Mouse (Mus musculus) brain, adult 2 months (tissue): Measurements from ENCODE around the gene Bhmt2.

Source experiments
- DNase-seq: peaks from one replicate; pipeline ENCODE4 v3.0.0; 2011; ENCODE audit warnings: low read depth, low spot score

Gene Bhmt2

GRCm38 (mm10) chr13:93674131-93674561 is at the start of gene Bhmt2, which contains the start of gene Dmgdh:
Bhmt2 (minus strand) TSS chr13:93674302.
Dmgdh (plus strand) TSS chr13:93674433.
- DNase-seq = no peak

GRCm38 (mm10) chr13:93723455-93723854 is 49.4 kb upstream of the Bhmt2 start:
- DNase-seq = no peak

- peak; percentile 84 for DNase-seq
These were observed 47.8 kb upstream of the Bhmt2 start for GRCm38 (mm10) chr13:93721916-93722315.

- DNase-seq = peak; percentile 82
These were observed 44.8 kb upstream of the Bhmt2 start for GRCm38 (mm10) chr13:93718948-93719347.

- no peak for DNase-seq
These were observed 43.0 kb upstream of the Bhmt2 start for GRCm38 (mm10) chr13:93717113-93717512.

GRCm38 (mm10) chr13:93713826-93714225 is 39.7 kb upstream of the Bhmt2 start:
- no peak for DNase-seq

- DNase-seq = no peak
These were observed 38.3 kb upstream of the Bhmt2 start for GRCm38 (mm10) chr13:93712362-93712761.

- no peak for DNase-seq
These were observed 37.1 kb upstream of the Bhmt2 start for GRCm38 (mm10) chr13:93711226-93711625.

GRCm38 (mm10) chr13:93710325-93710724 is 36.2 kb upstream of the Bhmt2 start:
- DNase-seq = no peak

GRCm38 (mm10) chr13:93707271-93707670 is 33.2 kb upstream of the Bhmt2 start:
- DNase-seq = peak; percentile 12

GRCm38 (mm10) chr13:93705697-93706096 is 31.6 kb upstream of the Bhmt2 start:
- no peak for DNase-seq

- DNase-seq = no peak
These were observed 24.8 kb upstream of the Bhmt2 start for GRCm38 (mm10) chr13:93698866-93699265.

GRCm38 (mm10) chr13:93690821-93691220 is 16.7 kb upstream of the Bhmt2 start:
- no peak for DNase-seq

GRCm38 (mm10) chr13:93689566-93689965 is 15.5 kb upstream of the Bhmt2 start:
- no peak for DNase-seq

- DNase-seq = no peak
These were observed 13.2 kb upstream of the Bhmt2 start for GRCm38 (mm10) chr13:93687321-93687720.

GRCm38 (mm10) chr13:93685226-93685625 is 11.1 kb upstream of the Bhmt2 start:
- DNase-seq = no peak

GRCm38 (mm10) chr13:93683336-93683735 is 9.2 kb upstream of the Bhmt2 start:
- DNase-seq = no peak

- peak; percentile 36 for DNase-seq
These were observed 2.8 kb upstream of the Bhmt2 start for GRCm38 (mm10) chr13:93676864-93677263.

GRCm38 (mm10) chr13:93673296-93673695 is 806 bp downstream of the Bhmt2 start:
- no peak for DNase-seq

GRCm38 (mm10) chr13:93672371-93672770 is 1.7 kb downstream of the Bhmt2 start:
- DNase-seq = no peak

- DNase-seq = no peak
These were observed 6.5 kb downstream of the Bhmt2 start for GRCm38 (mm10) chr13:93667586-93667985.

GRCm38 (mm10) chr13:93657941-93658340 is 16.2 kb downstream of the Bhmt2 start:
- DNase-seq = peak; percentile 16

- no peak for DNase-seq
These were observed 20.7 kb downstream of the Bhmt2 start for GRCm38 (mm10) chr13:93653382-93653781.
